Mouse (Mus musculus) limb, embryonic 14.5 days (tissue): ENCODE data around the gene Ky. TPM values are rescaled to one million over a fixed set of nuclear protein-coding genes. Genes with fewer than 3 reads are reported as not detected.
A peak's percentile ranks its signal among the peaks of the same experiment; 100 is the strongest.

Experiments used
- ATAC-seq: fragments of 200-750 bp; cut with Nextera tagmentation; 2 replicates; pipeline ENCODE4 v1.8.0; 2017; ENCODE audit warnings: low read depth, moderate number of reproducible peaks, moderate TSS enrichment; ENCODE audit not compliant: low FRiP score
- DNase-seq: peaks from one replicate; pipeline ENCODE4 v3.0.0-alpha.2; 2015; ENCODE audit warnings: low spot score
- H3K27ac ChIP-seq: fragments of 300-500 bp; sonication (generic); replicated peaks from 2 replicates; pipeline ENCODE4 v1.5.1; 2014; ENCODE audit warnings: low read depth, mild to moderate bottlenecking, low read length, moderate library complexity, mixed read lengths
- H3K27me3 ChIP-seq: fragments of 300-500 bp; sonication (generic); 2 replicates; pipeline ENCODE4 v1.6.1; 2014; ENCODE audit warnings: low read length, mixed read lengths; ENCODE audit not compliant: control insufficient read depth, insufficient read depth
- H3K36me3 ChIP-seq: fragments of 300-500 bp; sonication (generic); 2 replicates; pipeline ENCODE4 v1.6.1; 2014; ENCODE audit warnings: mild to moderate bottlenecking, low read length, moderate library complexity, mixed read lengths; ENCODE audit not compliant: control insufficient read depth, insufficient read depth
- H3K4me1 ChIP-seq: fragments of 300-500 bp; sonication (generic); 2 replicates; pipeline ENCODE4 v1.6.1; 2014; ENCODE audit warnings: antibody characterized with exemption, low read length, mixed read lengths; ENCODE audit not compliant: control insufficient read depth, insufficient read depth
- H3K4me2 ChIP-seq: fragments of 300-500 bp; sonication (generic); replicated peaks from 2 replicates; pipeline ENCODE4 v1.6.1; 2014; ENCODE audit warnings: low read depth, mild to moderate bottlenecking, low read length, moderate library complexity; ENCODE audit not compliant: severe bottlenecking
- H3K4me3 ChIP-seq: fragments of 300-500 bp; sonication (generic); replicated peaks from 2 replicates; pipeline ENCODE4 v1.5.1; 2014; ENCODE audit warnings: low read length
- H3K9ac ChIP-seq: fragments of 300-500 bp; sonication (generic); 2 replicates; pipeline ENCODE4 v1.6.1; 2014; ENCODE audit warnings: mild to moderate bottlenecking, low read depth, low read length, moderate library complexity; ENCODE audit not compliant: severe bottlenecking
- H3K9me3 ChIP-seq: fragments of 300-500 bp; sonication (generic); 2 replicates; pipeline ENCODE4 v1.6.1; 2016; ENCODE audit warnings: low read length; ENCODE audit not compliant: control insufficient read depth
- POLR2A ChIP-seq: fragments of 200-500 bp; IDR thresholded peaks from 2 replicates; pipeline ENCODE4 v1.8.0; 2012; ENCODE audit warnings: inconsistent platforms, mild to moderate bottlenecking, moderate library complexity, borderline replicate concordance; ENCODE audit not compliant: insufficient read depth, insufficient read length; ENCODE audit errors: extremely low read depth
- WGBS: fragments of 180-500 bp; shearing (Covaris S2); extraction: QIAGEN DNeasy Blood & Tissue Kit; methylation state at CpG from one replicate; pipeline ENCODE4 v1.1.7; 2014; 5-methylcytosine and 5-hydroxymethylcytosine counted together
- polyA plus RNA-seq, 2 experiments: library from polyadenylated mRNA; depleted of rRNA in 1 of 2; stranded (reverse) in 1 of 2; unstranded in 1 of 2; fragments of >200 nt; fragmentation: Nextera tagmentation in 1 of 2; extraction: Ambion mirVana in 1 of 2; gene quantifications; 2 replicates each; pipeline versions ENCODE4 v1.2.1 to v1.2.3; 2012 to 2014

The Ky gene
- polyA plus RNA-seq (2012; rRNA removed) (3.1 and 3.2 TPM in 2 replicates), polyA plus RNA-seq (2014; fragmentation: Nextera tagmentation; extraction: Ambion mirVana) (0.69 and 1.2 TPM in 2 replicates)

- no peak within 1 kb of the TSS for H3K27ac ChIP-seq
- H3K9me3 ChIP-seq: no peaks in the 10 kb centered on the region
- DNase-seq (no peak), ATAC-seq (no peak)
- peak within 1 kb of the TSS; percentile 39 for H3K4me3 ChIP-seq
- H3K36me3 ChIP-seq: no peaks in the 10 kb centered on the region
- peak within 1 kb of the TSS; percentile 72 for H3K4me2 ChIP-seq
- H3K9ac ChIP-seq: peak within 1 kb of the TSS; percentile 40
- WGBS: 2% methylated on average over 51 of the region's 63 CpGs
- peaks cover 29% of the 10 kb centered on the region for H3K27me3 ChIP-seq
- TF ChIP-seq POLR2A: no peak
- H3K4me1 ChIP-seq: 0 out of 2 replicates have a peak, but pooled peaks cover 4% of the 10 kb centered on the region
Measured at GRCm38 (mm10) chr9:102505700-102506585, at the start of gene Ky. Ky (plus strand) TSS chr9:102505750.

GRCm38 (mm10) chr9:102462251-102462650 is 43.3 kb upstream of the Ky start:
- TF ChIP-seq POLR2A: no peak
- no peak for ATAC-seq
- H3K9me3 ChIP-seq: no peaks in the 10 kb centered on the region
- WGBS: 92% methylated on average over 10 of the region's 10 CpGs
- no peaks in the 10 kb centered on the region for H3K36me3 ChIP-seq
- H3K4me1 ChIP-seq: no peaks in the 10 kb centered on the region
- DNase-seq: no peak
- no peak overlapping the region for H3K4me2 ChIP-seq
- no peaks in the 10 kb centered on the region for H3K27me3 ChIP-seq
- H3K4me3 ChIP-seq: no peak overlapping the region
- no peak overlapping the region for H3K9ac ChIP-seq
- H3K27ac ChIP-seq: no peak overlapping the region

- Histone ChIP-seq H3K27me3 (no peaks in the 10 kb centered on the region), H3K9ac (no peak overlapping the region), H3K4me2 (no peak overlapping the region), H3K4me3 (no peak overlapping the region), H3K27ac (no peak overlapping the region), H3K36me3 (no peaks in the 10 kb centered on the region), H3K4me1 (no peaks in the 10 kb centered on the region), H3K9me3 (no peaks in the 10 kb centered on the region)
- DNase-seq: no peak
- no peak for ATAC-seq
- 60% methylated on average over 3 of the region's 3 CpGs for WGBS
- TF ChIP-seq POLR2A: no peak
Measured at GRCm38 (mm10) chr9:102465044-102465443, 40.5 kb upstream of the Ky start.

GRCm38 (mm10) chr9:102465726-102466125 is 39.8 kb upstream of the Ky start:
- ATAC-seq (no peak), DNase-seq (no peak)
- Histone ChIP-seq H3K4me2 (no peak overlapping the region), H3K4me3 (no peak overlapping the region), H3K27me3 (no peaks in the 10 kb centered on the region), H3K4me1 (no peaks in the 10 kb centered on the region), H3K9me3 (no peaks in the 10 kb centered on the region), H3K27ac (no peak overlapping the region), H3K9ac (no peak overlapping the region), H3K36me3 (no peaks in the 10 kb centered on the region)
- 73% methylated on average over 5 of the region's 5 CpGs for WGBS
- TF ChIP-seq POLR2A: no peak

GRCm38 (mm10) chr9:102470076-102470819 is 35.3 kb upstream of the Ky start:
- no peak for TF ChIP-seq POLR2A
- 87% methylated on average over 2 of the region's 2 CpGs for WGBS
- H3K27ac ChIP-seq: no peak overlapping the region
- no peaks in the 10 kb centered on the region for H3K27me3 ChIP-seq
- DNase-seq: no peak
- no peak overlapping the region for H3K9ac ChIP-seq
- H3K36me3 ChIP-seq: no peaks in the 10 kb centered on the region
- no peak for ATAC-seq
- no peak overlapping the region for H3K4me3 ChIP-seq
- no peaks in the 10 kb centered on the region for H3K9me3 ChIP-seq
- H3K4me2 ChIP-seq: no peak overlapping the region
- no peaks in the 10 kb centered on the region for H3K4me1 ChIP-seq
